Mouse (Mus musculus) CD4-positive helper T cell, adult 2 months (primary cell): ENCODE results near the gene Cyp2c40.
"Not testable (repeated sequence)": the region's sequence is repeated elsewhere in the genome, so short reads cannot be mapped to it uniquely, and the experiment has no call there.

Source experiments
- DNase-seq: peaks from one replicate; pipeline ENCODE4 v3.0.0-alpha.2; 2012; ENCODE audit warnings: low read depth, missing footprints, low spot score

Gene Cyp2c40

GRCm38 (mm10) chr19:39812714-39813113 lies at the start of gene Cyp2c40:
Gene Cyp2c40 (minus strand): TSS chr19:39812814.
- DNase-seq, result not testable (repeated sequence)

GRCm38 (mm10) chr19:39820931-39821330 lies 8.3 kb upstream of the Cyp2c40 start:
- not testable (repeated sequence) for DNase-seq

GRCm38 (mm10) chr19:39816400-39816799 lies 3.8 kb upstream of the Cyp2c40 start:
- DNase-seq, result not testable (repeated sequence)

GRCm38 (mm10) chr19:39815991-39816390 lies 3.4 kb upstream of the Cyp2c40 start:
- not testable (repeated sequence) for DNase-seq

- DNase-seq, result not testable (repeated sequence)
These were observed 27.2 kb downstream of the Cyp2c40 start for GRCm38 (mm10) chr19:39785458-39785857.

GRCm38 (mm10) chr19:39745357-39745756 lies 67.3 kb downstream of the Cyp2c40 start:
- DNase-seq, result no peak

GRCm38 (mm10) chr19:39744361-39744760 lies 68.3 kb downstream of the Cyp2c40 start:
- not testable (repeated sequence) for DNase-seq

GRCm38 (mm10) chr19:39740920-39741319 lies 71.7 kb downstream of the Cyp2c40 start, which contains the start of gene Cyp2c68:
Gene Cyp2c68 (minus strand): TSS chr19:39741054.
- no peak for DNase-seq
